Comparison of ENCODE assay signal across 8 mouse cellular contexts in the genomic region with DNA sequence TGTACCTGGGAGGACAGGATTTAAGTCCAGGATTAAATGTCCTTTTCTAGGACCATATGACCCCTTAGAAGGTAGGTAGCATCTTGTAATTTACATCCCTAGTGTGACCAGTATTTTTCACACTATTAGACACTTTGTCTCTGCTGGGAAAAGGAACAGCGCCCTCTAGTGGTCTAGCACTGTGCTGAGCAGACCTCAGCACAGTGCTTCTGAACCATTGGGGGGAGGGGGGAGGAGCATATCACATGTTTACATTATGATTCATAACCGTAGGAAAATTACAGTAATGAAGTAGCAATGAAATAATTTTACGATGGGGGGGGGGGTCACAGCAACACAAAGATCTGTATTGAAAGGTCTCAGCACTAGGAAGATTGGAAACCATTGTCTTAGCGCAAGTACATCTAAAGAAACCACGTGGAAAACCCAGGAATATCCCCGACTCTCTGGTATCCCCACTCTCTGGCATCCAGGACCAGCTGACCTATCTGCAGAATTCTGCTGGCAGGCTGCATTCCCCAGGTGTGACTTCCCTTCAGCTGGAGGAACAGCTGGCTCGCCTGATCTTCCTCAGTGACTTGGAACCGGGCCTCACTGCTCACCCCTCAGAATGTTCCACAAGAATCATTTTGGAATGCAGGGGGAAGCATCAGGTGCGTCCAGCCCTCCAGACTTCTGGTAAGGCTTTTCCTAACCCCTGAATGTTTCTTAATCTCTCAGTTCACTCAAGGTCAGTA. TPM values are rescaled to one million over a fixed set of nuclear protein-coding genes. Genes with fewer than 3 reads are reported as not detected.
A peak's percentile ranks its signal among the peaks of the same experiment; 100 is the strongest.
DNase-seq lines count a peak whose midpoint lies in the region; ATAC-seq and TF ChIP-seq lines count a peak whose summit lies in the region.

No protein-coding gene starts in this region.

- no peaks in the 10 kb centered on the region for H3K36me3 ChIP-seq in forebrain, embryonic 13.5 days (ENCODE audit: poor library complexity, severe bottlenecking)
- H3K36me3 ChIP-seq in intestine, embryonic 16.5 days (ENCODE audit: control insufficient read depth, insufficient read depth, low read length), result no peaks in the 10 kb centered on the region

- WGBS in forebrain, embryonic 13.5 days, result 65% methylated on average over 9 of the region's 9 CpGs
- 55% methylated on average over 9 of the region's 9 CpGs for WGBS in intestine, embryonic 16.5 days
- WGBS in olfactory bulb, adult 2 months, result 62% methylated on average over 9 of the region's 9 CpGs

- peak; percentile 82; the same call in 1 of the 2 replicates for ATAC-seq in forebrain, embryonic 13.5 days
- ATAC-seq in intestine, embryonic 16.5 days, result peak; percentile 49; the same call in 1 of the 2 replicates
- no peak for ATAC-seq in monocyte, adult 5-6 weeks (replicated peaks; ENCODE audit: insufficient number of reproducible peaks, low FRiP score, low TSS enrichment, poor library complexity, severe bottlenecking)

- TF ChIP-seq CTCF in olfactory bulb, adult 2 months (IDR thresholded peaks at IDR 0.05; ENCODE audit: insufficient read depth, low read depth, low read length), result 0 out of 2 replicates have a peak, but pooled peaks have one; percentile 29

- H3K9ac ChIP-seq in forebrain, embryonic 13.5 days, result no peak overlapping the region
- no peak overlapping the region for H3K9ac ChIP-seq in intestine, embryonic 16.5 days (ENCODE audit: low read depth, low read length)

- H3K9me3 ChIP-seq in forebrain, embryonic 13.5 days (replicated peaks), result no peaks in the 10 kb centered on the region
- H3K9me3 ChIP-seq in intestine, embryonic 16.5 days (ENCODE audit: control insufficient read depth, low read length), result no peaks in the 10 kb centered on the region

- DNase-seq in ovary, postnatal 36 days (ENCODE audit: low spot score), result peak; percentile 28
- no peak for DNase-seq in ovary, adult 18-20 months (ENCODE audit: low spot score)
- peak; percentile 44 for DNase-seq in c-Kit-positive CD71-negative TER-119-negative erythroid progenitor cells, embryonic 14.5 days (ENCODE audit: low read depth)
- peak; percentile 15 to 41 for DNase-seq in lung, adult 18-20 months

- H3K4me2 ChIP-seq in forebrain, embryonic 13.5 days, result no peak overlapping the region
- no peak overlapping the region for H3K4me2 ChIP-seq in intestine, embryonic 16.5 days (ENCODE audit: low read depth, low read length)

- no peak for TF ChIP-seq POLR2A in olfactory bulb, adult 2 months (IDR thresholded peaks at IDR 0.05; ENCODE audit: insufficient read depth, low read depth, low read length)

- no peak overlapping the region for H3K4me3 ChIP-seq in forebrain, embryonic 13.5 days
- no peak overlapping the region for H3K4me3 ChIP-seq in intestine, embryonic 16.5 days (ENCODE audit: low read length)
- H3K4me3 ChIP-seq in olfactory bulb, adult 2 months (ENCODE audit: insufficient read depth, low read depth, low read length), result no peak overlapping the region

- H3K27me3 ChIP-seq in forebrain, embryonic 13.5 days, result peaks cover 22% of the 10 kb centered on the region
- no peaks in the 10 kb centered on the region for H3K27me3 ChIP-seq in intestine, embryonic 16.5 days (replicated peaks; ENCODE audit: control insufficient read depth, insufficient read depth, low read length)

- H3K27ac ChIP-seq in forebrain, embryonic 13.5 days, result no peak overlapping the region
- no peak overlapping the region for H3K27ac ChIP-seq in intestine, embryonic 16.5 days (ENCODE audit: low read length)
- H3K27ac ChIP-seq in olfactory bulb, adult 2 months (ENCODE audit: insufficient read depth, low read depth, low read length), result no peak overlapping the region

- 0 out of 2 replicates have a peak, but pooled peaks cover 4% of the 10 kb centered on the region for H3K4me1 ChIP-seq in forebrain, embryonic 13.5 days
- 0 out of 2 replicates have a peak, but pooled peaks cover 3% of the 10 kb centered on the region for H3K4me1 ChIP-seq in intestine, embryonic 16.5 days (ENCODE audit: control insufficient read depth, insufficient read depth, low read length)
- H3K4me1 ChIP-seq in olfactory bulb, adult 2 months (ENCODE audit: control insufficient read depth, insufficient read depth, low read length), result peaks cover 5% of the 10 kb centered on the region; the same call in 1 of the 2 replicates

RNA-seq across cellular contexts. Expression of gene Npy4r, which starts 2.5 kb away (rescaled TPM):
- 0.04 and 0.05 TPM in 2 replicates for polyA plus RNA-seq in forebrain, embryonic 13.5 days (2015; fragmentation: Nextera tagmentation; extraction: Ambion mirVana)
- 0.42 and 0.48 TPM in 2 replicates for polyA plus RNA-seq in intestine, embryonic 16.5 days (2015; fragmentation: Nextera tagmentation; extraction: Ambion mirVana)
- not detected in 2 replicates for polyA plus RNA-seq in olfactory bulb, adult 2 months (2012; ENCODE audit: insufficient read depth, insufficient read length, low replicate concordance, missing spikeins)
- total RNA-seq in monocyte, adult 5-6 weeks (2017), result not detected in 3 replicates

RNA-seq across cellular contexts. Expression of gene Gprin2, which starts 46.7 kb away (rescaled TPM):
- 2.0 and 2.3 TPM in 2 replicates for polyA plus RNA-seq in forebrain, embryonic 13.5 days (2015; fragmentation: Nextera tagmentation; extraction: Ambion mirVana)
- polyA plus RNA-seq in intestine, embryonic 16.5 days (2015; fragmentation: Nextera tagmentation; extraction: Ambion mirVana), result 0.26 and 0.27 TPM in 2 replicates
- polyA plus RNA-seq in olfactory bulb, adult 2 months (2012; ENCODE audit: insufficient read depth, insufficient read length, low replicate concordance, missing spikeins), result not detected in 2 replicates
- total RNA-seq in monocyte, adult 5-6 weeks (2017), result 0.10 TPM in 1 of 3 replicates, not detected in the others

RNA-seq across cellular contexts. Expression of gene A630023A22Rik, which starts 52.2 kb away (rescaled TPM):
- polyA plus RNA-seq in forebrain, embryonic 13.5 days (2015; fragmentation: Nextera tagmentation; extraction: Ambion mirVana), result not detected in 2 replicates
- 0.24 and 0.98 TPM in 2 replicates for polyA plus RNA-seq in intestine, embryonic 16.5 days (2015; fragmentation: Nextera tagmentation; extraction: Ambion mirVana)
- polyA plus RNA-seq in olfactory bulb, adult 2 months (2012; ENCODE audit: insufficient read depth, insufficient read length, low replicate concordance, missing spikeins), result not detected in 2 replicates
- not detected in 3 replicates for total RNA-seq in monocyte, adult 5-6 weeks (2017)
